Mouse (Mus musculus) forebrain, postnatal 0 days (tissue): Measurements from ENCODE around the gene Swap70. TPM values are rescaled to one million over a fixed set of nuclear protein-coding genes. Genes with fewer than 3 reads are reported as not detected.

Experiments
- ATAC-seq: fragments of 200-750 bp; cut with Nextera tagmentation; 2 replicates; pipeline ENCODE4 v1.8.0; 2017; ENCODE audit warnings: mild to moderate bottlenecking, moderate library complexity
- DNase-seq: peaks from one replicate; pipeline ENCODE4 v3.0.0-alpha.2; 2015
- H3K27ac ChIP-seq: fragments of 300-500 bp; sonication (generic); 2 replicates; pipeline ENCODE4 v1.5.1; 2014; ENCODE audit warnings: low read depth, mild to moderate bottlenecking, antibody characterized with exemption, low read length, moderate library complexity, mixed read lengths
- H3K27me3 ChIP-seq: fragments of 300-500 bp; sonication (generic); 2 replicates; pipeline ENCODE4 v1.6.1; 2014; ENCODE audit warnings: mild to moderate bottlenecking, low read length, mixed read lengths; ENCODE audit not compliant: insufficient read depth
- H3K36me3 ChIP-seq: fragments of 300-500 bp; sonication (generic); 2 replicates; pipeline ENCODE4 v1.6.1; 2014; ENCODE audit warnings: mild to moderate bottlenecking, moderate library complexity; ENCODE audit not compliant: insufficient read depth
- H3K4me1 ChIP-seq: fragments of 300-500 bp; sonication (generic); 2 replicates; pipeline ENCODE4 v1.6.1; 2014; ENCODE audit warnings: antibody characterized with exemption; ENCODE audit not compliant: insufficient read depth
- H3K4me2 ChIP-seq: fragments of 300-500 bp; sonication (generic); 2 replicates; pipeline ENCODE4 v1.6.1; 2014; ENCODE audit warnings: low read depth, mild to moderate bottlenecking, moderate library complexity
- H3K4me3 ChIP-seq: fragments of 300-500 bp; sonication (generic); 2 replicates; pipeline ENCODE4 v1.5.1; 2014; ENCODE audit warnings: low read depth, low read length, mixed read lengths
- H3K9ac ChIP-seq: fragments of 300-500 bp; sonication (generic); 2 replicates; pipeline ENCODE4 v1.6.1; 2014; ENCODE audit warnings: mild to moderate bottlenecking
- H3K9me3 ChIP-seq: fragments of 300-500 bp; sonication (generic); 2 replicates; pipeline ENCODE4 v1.6.1; 2016; ENCODE audit warnings: low read length
- CTCF ChIP-seq: sonication (generic); IDR thresholded peaks from 2 replicates; pipeline ENCODE4 v1.5.1; 2016; ENCODE audit warnings: antibody characterized with exemption, control low read depth, low read depth
- WGBS: fragments of 180-500 bp; shearing (Covaris S2); extraction: QIAGEN DNeasy Blood & Tissue Kit; methylation state at CpG from one replicate; pipeline ENCODE4 v1.1.7; 2014; 5-methylcytosine and 5-hydroxymethylcytosine counted together
- polyA plus RNA-seq: library from polyadenylated mRNA; unstranded; fragments of >200 nt; fragmentation: Nextera tagmentation; extraction: Ambion mirVana; gene quantifications from 2 replicates; pipeline ENCODE4 v1.2.1, GENCODE M21; 2015
- total RNA-seq: library from RNA; depleted of rRNA; stranded (reverse); fragments of >200 nt; gene quantifications from 2 replicates; pipeline ENCODE4 v1.2.3, GENCODE M21; 2014

Gene Swap70
- total and polyA plus RNA-seq, 2 experiments from 2014 or later = 7.1 to 12.2 TPM

DNA sequence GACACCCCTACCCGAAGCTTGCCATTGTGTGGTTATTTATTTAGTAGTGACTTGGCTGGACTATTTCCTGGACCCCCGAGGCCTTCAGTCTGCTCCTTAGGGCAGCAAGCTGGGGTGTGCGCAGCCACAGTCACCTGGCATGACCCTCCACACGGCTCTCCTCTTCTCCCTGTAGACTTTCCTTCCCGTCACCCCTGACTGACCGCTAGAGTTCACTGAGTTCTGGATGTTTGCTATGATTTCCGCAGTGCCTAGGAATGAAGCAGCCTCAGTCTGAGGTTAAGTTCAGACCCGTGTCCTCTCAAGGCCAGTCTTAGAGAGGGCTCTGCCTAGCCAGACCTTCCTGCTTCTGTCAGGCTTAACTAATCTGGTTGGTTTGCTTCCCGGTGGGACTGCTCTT, 50.3 kb downstream of the Swap70 start:
- H3K9me3 ChIP-seq = no peaks in the 10 kb centered on the region
- no peak for TF ChIP-seq CTCF
- 82% methylated on average over 9 of the region's 9 CpGs for WGBS
- H3K4me3 ChIP-seq = no peak overlapping the region
- ATAC-seq (no peak), DNase-seq (no peak)
- no peak overlapping the region for H3K27ac ChIP-seq
- no peaks in the 10 kb centered on the region for H3K27me3 ChIP-seq
- H3K36me3 ChIP-seq = no peaks in the 10 kb centered on the region
- H3K4me1 ChIP-seq = no peaks in the 10 kb centered on the region
- no peak overlapping the region for H3K4me2 ChIP-seq
- H3K9ac ChIP-seq = no peak overlapping the region

DNA sequence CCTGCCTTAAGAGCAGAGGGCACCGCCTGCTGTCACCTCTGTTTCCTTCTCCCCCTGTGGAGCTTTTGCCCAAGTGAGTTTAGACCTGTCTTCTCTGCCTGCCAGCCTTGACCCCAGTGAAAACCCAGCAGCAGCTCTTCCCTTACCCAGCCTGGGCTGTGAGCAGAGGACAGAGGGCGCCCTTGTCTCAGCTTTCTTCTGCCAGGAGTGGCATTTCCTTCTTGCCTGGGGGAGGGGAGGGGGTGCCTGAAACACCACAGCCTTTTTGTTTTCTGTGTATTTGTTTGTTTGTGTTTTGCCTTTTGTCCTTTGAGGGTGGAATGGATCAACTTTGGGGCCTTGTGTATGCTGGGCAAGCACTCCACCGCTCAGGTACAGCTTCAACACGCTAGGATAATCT, 50.9 kb downstream of the Swap70 start:
- no peak overlapping the region for H3K4me3 ChIP-seq
- ATAC-seq = no peak
- H3K9ac ChIP-seq = no peak overlapping the region
- H3K4me2 ChIP-seq = no peak overlapping the region
- H3K9me3 ChIP-seq = no peaks in the 10 kb centered on the region
- TF ChIP-seq CTCF = 0 out of 2 replicates have a peak, but pooled peaks have one; percentile 7
- no peak for DNase-seq
- H3K27ac ChIP-seq = no peak overlapping the region
- H3K27me3 ChIP-seq = no peaks in the 10 kb centered on the region
- WGBS = 83% methylated on average over 4 of the region's 4 CpGs
- no peaks in the 10 kb centered on the region for H3K36me3 ChIP-seq
- no peaks in the 10 kb centered on the region for H3K4me1 ChIP-seq

DNA sequence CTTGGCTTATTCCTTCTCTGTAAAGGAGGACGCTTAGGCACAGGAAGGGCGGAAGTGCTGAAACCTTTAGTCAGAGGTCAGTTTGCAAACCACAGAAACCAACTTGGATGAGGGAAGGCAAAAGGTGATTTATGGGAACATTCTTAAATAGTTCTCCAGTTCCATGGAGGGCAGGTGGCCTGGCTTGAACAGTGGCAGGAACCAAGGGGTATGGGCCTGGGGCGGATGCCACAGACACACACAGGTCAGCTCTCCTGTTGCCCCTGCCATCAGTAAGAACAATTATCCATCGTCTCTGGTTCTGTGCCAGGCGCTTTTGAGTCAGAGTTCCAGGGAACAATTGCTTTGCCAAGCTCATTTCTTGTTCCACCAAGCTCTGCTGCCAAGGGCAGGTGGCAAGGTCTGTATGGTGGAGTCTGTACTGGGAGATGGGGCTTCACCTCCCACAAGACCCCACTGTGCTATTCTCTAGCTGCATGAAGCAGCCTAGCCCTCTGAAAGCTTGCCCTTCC, 56.3 kb downstream of the Swap70 start:
- no peak for DNase-seq
- 0 out of 2 replicates have a peak, but pooled peaks cover 5% of the 10 kb centered on the region for H3K36me3 ChIP-seq
- no peak overlapping the region for H3K4me3 ChIP-seq
- H3K27ac ChIP-seq = no peak overlapping the region
- no peaks in the 10 kb centered on the region for H3K9me3 ChIP-seq
- no peaks in the 10 kb centered on the region for H3K4me1 ChIP-seq
- H3K9ac ChIP-seq = no peak overlapping the region
- no peak for ATAC-seq
- TF ChIP-seq CTCF = no peak
- H3K27me3 ChIP-seq = no peaks in the 10 kb centered on the region
- WGBS = 85% methylated on average over 5 of the region's 5 CpGs
- no peak overlapping the region for H3K4me2 ChIP-seq

- H3K27ac ChIP-seq = no peak overlapping the region
- DNase-seq = no peak
- H3K4me2 ChIP-seq = no peak overlapping the region
- ATAC-seq = no peak
- 92% methylated on average over 4 of the region's 4 CpGs for WGBS
- no peaks in the 10 kb centered on the region for H3K4me1 ChIP-seq
- no peak overlapping the region for H3K9ac ChIP-seq
- no peak for TF ChIP-seq CTCF
- H3K9me3 ChIP-seq = no peaks in the 10 kb centered on the region
- H3K4me3 ChIP-seq = no peak overlapping the region
- 0 out of 2 replicates have a peak, but pooled peaks cover 5% of the 10 kb centered on the region for H3K36me3 ChIP-seq
- no peaks in the 10 kb centered on the region for H3K27me3 ChIP-seq
Measured at GRCm38 (mm10) chr7:110279183-110279582, 57.7 kb downstream of the Swap70 start.

DNA sequence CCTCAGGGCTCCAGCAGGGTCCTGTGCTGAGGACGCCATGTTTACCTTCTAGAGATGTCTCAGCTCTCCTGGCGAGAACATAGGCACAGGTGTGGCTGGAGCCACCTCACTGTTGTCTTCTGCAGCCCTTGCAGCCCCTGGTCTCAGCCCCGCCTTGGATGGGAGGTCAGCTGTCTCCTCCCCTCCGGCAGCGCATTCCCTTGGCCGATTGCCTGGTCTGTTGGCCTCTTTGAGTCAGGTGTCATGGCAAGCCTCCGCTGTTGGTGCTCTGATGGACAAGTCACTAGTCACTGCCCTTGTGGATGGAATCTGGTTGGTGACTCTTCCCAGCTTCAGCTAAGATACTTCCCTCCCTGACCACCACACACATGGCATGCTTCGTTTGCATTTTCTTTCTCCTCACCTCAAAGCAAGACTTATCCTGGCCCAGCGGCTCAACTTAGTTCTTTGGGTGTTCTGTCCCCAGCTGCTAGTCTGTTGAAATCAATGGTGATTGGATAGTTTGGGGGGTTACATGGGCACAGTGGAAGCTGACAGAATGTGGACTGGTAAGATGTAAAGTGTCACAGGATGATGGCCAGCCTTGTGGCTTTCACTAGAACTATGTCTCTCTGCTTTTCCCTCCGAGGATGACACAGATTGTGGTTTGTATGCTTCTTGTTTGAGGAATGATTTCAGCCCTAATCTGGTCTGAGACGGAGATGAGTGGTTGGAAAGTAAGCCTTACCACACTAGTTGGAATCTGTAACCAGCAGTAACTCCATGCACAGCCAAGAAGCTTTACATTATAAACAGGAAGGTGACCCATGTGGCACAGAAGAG, 60.1 kb downstream of the Swap70 start:
- Histone ChIP-seq H3K9me3 (no peaks in the 10 kb centered on the region), H3K27ac (no peak overlapping the region), H3K27me3 (no peaks in the 10 kb centered on the region), H3K4me3 (no peak overlapping the region), H3K4me1 (no peaks in the 10 kb centered on the region), H3K9ac (no peak overlapping the region), H3K36me3 (0 out of 2 replicates have a peak, but pooled peaks cover 5% of the 10 kb centered on the region), H3K4me2 (no peak overlapping the region)
- DNase-seq (no peak), ATAC-seq (no peak)
- TF ChIP-seq CTCF = no peak
- WGBS = 93% methylated on average over 11 of the region's 11 CpGs

GRCm38 (mm10) chr7:110282797-110283196, 61.3 kb downstream of the Swap70 start:
- DNase-seq = no peak
- Histone ChIP-seq H3K4me3 (no peak overlapping the region), H3K27ac (no peak overlapping the region), H3K4me1 (no peaks in the 10 kb centered on the region), H3K27me3 (no peaks in the 10 kb centered on the region), H3K4me2 (no peak overlapping the region), H3K36me3 (0 out of 2 replicates have a peak, but pooled peaks cover 5% of the 10 kb centered on the region), H3K9me3 (no peaks in the 10 kb centered on the region), H3K9ac (no peak overlapping the region)
- 81% methylated on average over 11 of the region's 11 CpGs for WGBS
- ATAC-seq = no peak
- TF ChIP-seq CTCF = no peak
